11 mouse cellular contexts compared by ENCODE assay signal in genomic region chr2:109931978-109932780, GRCm38 (mm10). TPM values are rescaled to one million over a fixed set of nuclear protein-coding genes. Genes with fewer than 3 reads are reported as not detected.
DNase-seq lines count a peak whose midpoint lies in the region; ATAC-seq and TF ChIP-seq lines count a peak whose summit lies in the region.
"Had no signal": no experiment of that assay in that cellular context is flagged by ENCODE, and none has a peak within 500 bp of the region (broad histone marks: within the 10 kb centered on the region; RNA-seq: fewer than 3 reads in every experiment).

No protein-coding gene starts in this region.

- WGBS in hindbrain, embryonic 12.5 days: 41% methylated on average over 13 of the region's 13 CpGs
- 48% methylated on average over 13 of the region's 13 CpGs for WGBS in hindbrain, embryonic 13.5 days
- 19% methylated on average over 13 of the region's 13 CpGs for WGBS in intestine, embryonic 16.5 days
- 15% methylated on average over 13 of the region's 13 CpGs for WGBS in limb, embryonic 14.5 days
- WGBS in stomach, embryonic 15.5 days: 28% methylated on average over 13 of the region's 13 CpGs
- WGBS in midbrain, embryonic 16.5 days: 62% methylated on average over 13 of the region's 13 CpGs

- no peak for ATAC-seq in hindbrain, embryonic 12.5 days (ENCODE audit: low FRiP score)
- ATAC-seq in hindbrain, embryonic 13.5 days (ENCODE audit: low FRiP score): no peak
- peak; percentile 68 for ATAC-seq in intestine, embryonic 16.5 days
- ATAC-seq in limb, embryonic 14.5 days (ENCODE audit: low FRiP score, low read depth): no peak
- peak; percentile 72 for ATAC-seq in stomach, embryonic 15.5 days (ENCODE audit: insufficient read depth, low FRiP score, low read depth)
- ATAC-seq in midbrain, embryonic 16.5 days: no peak

- no peaks in the 10 kb centered on the region for H3K36me3 ChIP-seq in hindbrain, embryonic 12.5 days
- H3K36me3 ChIP-seq in hindbrain, embryonic 13.5 days: no peaks in the 10 kb centered on the region
- H3K36me3 ChIP-seq in intestine, embryonic 16.5 days (ENCODE audit: control insufficient read depth, insufficient read depth, low read length): no peaks in the 10 kb centered on the region
- no peaks in the 10 kb centered on the region for H3K36me3 ChIP-seq in limb, embryonic 14.5 days (ENCODE audit: control insufficient read depth, insufficient read depth, low read length)
- no peaks in the 10 kb centered on the region for H3K36me3 ChIP-seq in stomach, embryonic 15.5 days
- H3K36me3 ChIP-seq in midbrain, embryonic 16.5 days (ENCODE audit: control insufficient read depth, insufficient read depth, low read length): no peaks in the 10 kb centered on the region

- H3K4me3 ChIP-seq in hindbrain, embryonic 12.5 days: no peak overlapping the region
- no peak overlapping the region for H3K4me3 ChIP-seq in hindbrain, embryonic 13.5 days
- peak overlapping the region; percentile 18 for H3K4me3 ChIP-seq in intestine, embryonic 16.5 days (ENCODE audit: low read length)
- H3K4me3 ChIP-seq in limb, embryonic 14.5 days (replicated peaks; ENCODE audit: low read length): no peak overlapping the region
- peak overlapping the region; percentile 13; the same call in 1 of the 2 replicates for H3K4me3 ChIP-seq in stomach, embryonic 15.5 days (replicated peaks)
- H3K4me3 ChIP-seq in midbrain, embryonic 16.5 days (ENCODE audit: low read depth, low read length): no peak overlapping the region

- TF ChIP-seq POLR2A in limb, embryonic 14.5 days (IDR thresholded peaks at IDR 0.05; ENCODE audit: borderline replicate concordance, extremely low read depth, insufficient read depth, insufficient read length): no peak

- H3K9ac ChIP-seq in hindbrain, embryonic 12.5 days: no peak overlapping the region
- H3K9ac ChIP-seq in hindbrain, embryonic 13.5 days: no peak overlapping the region
- peak overlapping the region; percentile 53 for H3K9ac ChIP-seq in intestine, embryonic 16.5 days (ENCODE audit: low read depth, low read length)
- H3K9ac ChIP-seq in limb, embryonic 14.5 days (ENCODE audit: low read depth, low read length, severe bottlenecking): peak overlapping the region; percentile 25; the same call in 1 of the 2 replicates
- no peak overlapping the region for H3K9ac ChIP-seq in stomach, embryonic 15.5 days
- H3K9ac ChIP-seq in midbrain, embryonic 16.5 days (ENCODE audit: low read depth, low read length): no peak overlapping the region

- DNase-seq in limb, embryonic 14.5 days (ENCODE audit: low spot score): no peak
- DNase-seq in right cerebral cortex, postnatal 25 days: no peak
- no peak for DNase-seq in adrenal gland, postnatal 36 days
- DNase-seq: layer of hippocampus, adult 9-11 months; right cerebral cortex, postnatal 14 days had no signal

- H3K9me3 ChIP-seq in hindbrain, embryonic 12.5 days (replicated peaks): no peaks in the 10 kb centered on the region
- H3K9me3 ChIP-seq in hindbrain, embryonic 13.5 days: no peaks in the 10 kb centered on the region
- H3K9me3 ChIP-seq in intestine, embryonic 16.5 days (ENCODE audit: control insufficient read depth, low read length): no peaks in the 10 kb centered on the region
- no peaks in the 10 kb centered on the region for H3K9me3 ChIP-seq in limb, embryonic 14.5 days (ENCODE audit: control insufficient read depth, low read length)
- no peaks in the 10 kb centered on the region for H3K9me3 ChIP-seq in stomach, embryonic 15.5 days
- no peaks in the 10 kb centered on the region for H3K9me3 ChIP-seq in midbrain, embryonic 16.5 days (replicated peaks; ENCODE audit: control insufficient read depth, low read length, poor library complexity, severe bottlenecking)

- peak overlapping the region; percentile 3; the same call in 1 of the 2 replicates for H3K4me2 ChIP-seq in hindbrain, embryonic 12.5 days (replicated peaks)
- H3K4me2 ChIP-seq in hindbrain, embryonic 13.5 days: no peak overlapping the region
- H3K4me2 ChIP-seq in intestine, embryonic 16.5 days (ENCODE audit: low read depth, low read length): peak overlapping the region; percentile 47
- peak overlapping the region; percentile 27; the same call in 1 of the 2 replicates for H3K4me2 ChIP-seq in limb, embryonic 14.5 days (replicated peaks; ENCODE audit: low read depth, low read length, severe bottlenecking)
- peak overlapping the region; percentile 39 for H3K4me2 ChIP-seq in stomach, embryonic 15.5 days
- no peak overlapping the region for H3K4me2 ChIP-seq in midbrain, embryonic 16.5 days (ENCODE audit: low read length)
- H3K4me2 ChIP-seq: midbrain, embryonic 11.5 days had no signal

- no peaks in the 10 kb centered on the region for H3K27me3 ChIP-seq in hindbrain, embryonic 12.5 days
- H3K27me3 ChIP-seq in hindbrain, embryonic 13.5 days: no peaks in the 10 kb centered on the region
- no peaks in the 10 kb centered on the region for H3K27me3 ChIP-seq in intestine, embryonic 16.5 days (replicated peaks; ENCODE audit: control insufficient read depth, insufficient read depth, low read length)
- no peaks in the 10 kb centered on the region for H3K27me3 ChIP-seq in limb, embryonic 14.5 days (ENCODE audit: control insufficient read depth, insufficient read depth, low read length)
- H3K27me3 ChIP-seq in stomach, embryonic 15.5 days (replicated peaks): no peaks in the 10 kb centered on the region
- no peaks in the 10 kb centered on the region for H3K27me3 ChIP-seq in midbrain, embryonic 16.5 days (ENCODE audit: control insufficient read depth, insufficient read depth, low read depth, low read length)

- H3K4me1 ChIP-seq in hindbrain, embryonic 12.5 days: peaks cover 38% of the 10 kb centered on the region
- H3K4me1 ChIP-seq in hindbrain, embryonic 13.5 days (replicated peaks): peaks cover 23% of the 10 kb centered on the region
- H3K4me1 ChIP-seq in intestine, embryonic 16.5 days (ENCODE audit: control insufficient read depth, insufficient read depth, low read length): peaks cover 45% of the 10 kb centered on the region
- peaks cover 21% of the 10 kb centered on the region for H3K4me1 ChIP-seq in limb, embryonic 14.5 days (ENCODE audit: control insufficient read depth, insufficient read depth, low read length)
- peaks cover 21% of the 10 kb centered on the region; the same call in 1 of the 2 replicates for H3K4me1 ChIP-seq in stomach, embryonic 15.5 days
- H3K4me1 ChIP-seq in midbrain, embryonic 16.5 days (ENCODE audit: control insufficient read depth, insufficient read depth, low read length): no peaks in the 10 kb centered on the region

- H3K27ac ChIP-seq in hindbrain, embryonic 12.5 days: no peak overlapping the region
- no peak overlapping the region for H3K27ac ChIP-seq in hindbrain, embryonic 13.5 days
- peak overlapping the region; percentile 90 for H3K27ac ChIP-seq in intestine, embryonic 16.5 days (ENCODE audit: low read length)
- no peak overlapping the region for H3K27ac ChIP-seq in limb, embryonic 14.5 days (replicated peaks; ENCODE audit: low read depth, low read length)
- peak overlapping the region; percentile 78 for H3K27ac ChIP-seq in stomach, embryonic 15.5 days
- H3K27ac ChIP-seq in midbrain, embryonic 16.5 days (ENCODE audit: low read length): no peak overlapping the region

RNA-seq across cellular contexts. Expression of gene Lgr4, which starts 14.7 kb away (rescaled TPM):
- polyA plus RNA-seq in hindbrain, embryonic 12.5 days (2016; fragmentation: Nextera tagmentation; extraction: Ambion mirVana): 17.4 and 18.3 TPM in 2 replicates
- polyA plus RNA-seq in hindbrain, embryonic 13.5 days (2015; fragmentation: Nextera tagmentation; extraction: Ambion mirVana): 9.5 and 10.5 TPM in 2 replicates
- polyA plus RNA-seq in intestine, embryonic 16.5 days (2015; fragmentation: Nextera tagmentation; extraction: Ambion mirVana): 18.9 and 19.0 TPM in 2 replicates
- polyA plus RNA-seq in limb, embryonic 14.5 days (2012; rRNA removed): 32.3 and 41.2 TPM in 2 replicates
- 27.8 and 31.9 TPM in 2 replicates for polyA plus RNA-seq in limb, embryonic 14.5 days (2014; fragmentation: Nextera tagmentation; extraction: Ambion mirVana)
- polyA plus RNA-seq in stomach, embryonic 15.5 days (2015; fragmentation: Nextera tagmentation; extraction: Ambion mirVana): 24.4 and 26.0 TPM in 2 replicates
- polyA plus RNA-seq in midbrain, embryonic 16.5 days (2015; fragmentation: Nextera tagmentation; extraction: Ambion mirVana): 6.8 and 7.1 TPM in 2 replicates
- 100 to 1,000 TPM; 148 to 223 TPM for total RNA-seq in adrenal gland, postnatal 36 days (2021)

RNA-seq across cellular contexts. Expression of gene Lin7c, which starts 41.5 kb away (rescaled TPM):
- polyA plus RNA-seq in hindbrain, embryonic 12.5 days (2016; fragmentation: Nextera tagmentation; extraction: Ambion mirVana): 160 and 177 TPM in 2 replicates
- 176 and 180 TPM in 2 replicates for polyA plus RNA-seq in hindbrain, embryonic 13.5 days (2015; fragmentation: Nextera tagmentation; extraction: Ambion mirVana)
- 61.9 and 67.0 TPM in 2 replicates for polyA plus RNA-seq in intestine, embryonic 16.5 days (2015; fragmentation: Nextera tagmentation; extraction: Ambion mirVana)
- polyA plus RNA-seq in limb, embryonic 14.5 days (2012; rRNA removed): 19.5 and 20.5 TPM in 2 replicates
- 53.4 and 55.4 TPM in 2 replicates for polyA plus RNA-seq in limb, embryonic 14.5 days (2014; fragmentation: Nextera tagmentation; extraction: Ambion mirVana)
- polyA plus RNA-seq in stomach, embryonic 15.5 days (2015; fragmentation: Nextera tagmentation; extraction: Ambion mirVana): 61.9 and 68.6 TPM in 2 replicates
- polyA plus RNA-seq in midbrain, embryonic 16.5 days (2015; fragmentation: Nextera tagmentation; extraction: Ambion mirVana): 256 and 261 TPM in 2 replicates
- total RNA-seq in adrenal gland, postnatal 36 days (2021): 10 to 100 TPM; 93.3 to 93.8 TPM

Comparison
In these comparisons a context has a peak if more than half of its experiments do, and no peak if none do; other contexts are left out.
1. H3K4me2 ChIP-seq: peak in hindbrain, embryonic 12.5 days (single experiment), intestine, embryonic 16.5 days (single experiment), limb, embryonic 14.5 days (single experiment) and stomach, embryonic 15.5 days (single experiment); none in hindbrain, embryonic 13.5 days (single experiment) and midbrain, embryonic 16.5 days (single experiment).
2. ATAC-seq: peak in intestine, embryonic 16.5 days (single experiment) and stomach, embryonic 15.5 days (single experiment); none in hindbrain, embryonic 12.5 days (single experiment), hindbrain, embryonic 13.5 days (single experiment), limb, embryonic 14.5 days (single experiment) and midbrain, embryonic 16.5 days (single experiment).
3. H3K27ac ChIP-seq: peak in intestine, embryonic 16.5 days (single experiment) and stomach, embryonic 15.5 days (single experiment); none in hindbrain, embryonic 12.5 days (single experiment), hindbrain, embryonic 13.5 days (single experiment), limb, embryonic 14.5 days (single experiment) and midbrain, embryonic 16.5 days (single experiment).
4. H3K4me3 ChIP-seq: peak in intestine, embryonic 16.5 days (single experiment) and stomach, embryonic 15.5 days (single experiment); none in hindbrain, embryonic 12.5 days (single experiment), hindbrain, embryonic 13.5 days (single experiment), limb, embryonic 14.5 days (single experiment) and midbrain, embryonic 16.5 days (single experiment).
5. H3K9ac ChIP-seq: peak in intestine, embryonic 16.5 days (single experiment) and limb, embryonic 14.5 days (single experiment); none in hindbrain, embryonic 12.5 days (single experiment), hindbrain, embryonic 13.5 days (single experiment), stomach, embryonic 15.5 days (single experiment) and midbrain, embryonic 16.5 days (single experiment).